Mouse (Mus musculus): Measurements from ENCODE around the gene Ncam1.

DNA sequence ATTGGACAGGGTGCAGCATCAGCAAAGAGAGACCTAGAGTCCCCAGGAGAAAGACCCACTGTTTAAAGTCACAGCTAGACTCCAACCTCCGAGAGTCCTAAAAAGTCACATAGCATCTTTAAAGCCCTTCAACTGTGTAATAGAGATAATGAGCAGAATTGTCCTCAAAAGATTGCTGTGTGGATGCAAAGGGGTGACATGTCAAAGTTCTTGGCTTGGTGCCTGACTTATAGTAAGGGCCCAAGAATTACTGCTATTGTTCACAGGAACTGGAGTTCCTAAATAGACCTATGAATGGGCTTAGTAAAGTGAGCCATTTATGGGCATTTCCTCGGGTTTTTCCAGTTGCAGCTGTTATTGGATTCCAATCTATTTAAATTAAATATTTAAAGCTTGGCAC, 54.4 kb downstream of the Ncam1 start:
- TF ChIP-seq CTCF (IDR thresholded peaks at IDR 0.05; ENCODE audit: extremely low read depth, insufficient read depth, insufficient read length, insufficient replicate concordance) (no peak), POLR2A (IDR thresholded peaks at IDR 0.05; ENCODE audit: low read depth, low read length) (no peak)

Data from spleen, adult 2 months (tissue).